Mouse (Mus musculus): ENCODE measurements around the gene Samhd1. TPM values are rescaled to one million over a fixed set of nuclear protein-coding genes. Genes with fewer than 3 reads are reported as not detected.

Gene Samhd1
- polyA plus RNA-seq, 1 experiment, result 82.5 TPM

DNA sequence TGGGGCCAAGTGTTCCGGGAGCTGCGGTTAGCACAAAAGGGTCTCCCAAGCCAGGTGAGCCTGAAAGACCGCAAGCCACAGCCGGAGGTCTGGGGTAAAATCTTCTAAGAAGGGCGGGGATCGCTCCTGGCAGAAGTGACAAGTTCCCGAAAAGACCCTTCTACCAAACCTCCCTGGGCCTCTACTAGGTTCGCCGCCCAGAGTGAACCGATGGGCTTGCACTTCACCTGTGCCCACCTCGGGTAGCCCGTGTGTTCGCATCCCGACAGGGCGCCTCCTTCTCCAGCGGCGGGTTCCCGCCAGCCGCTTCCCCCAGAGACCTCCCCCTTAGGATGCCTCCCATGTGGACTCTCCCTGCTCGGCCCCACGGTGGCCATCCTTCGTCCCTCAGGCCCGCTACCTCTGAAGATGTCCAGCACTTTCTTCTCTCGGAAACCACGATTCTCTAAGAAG, 560 bp downstream of the Samhd1 start:
- peak overlapping the region; percentile 68 for H3K4me3 ChIP-seq (ENCODE audit: low read depth, low read length)
- no peaks in the 10 kb centered on the region for H3K27me3 ChIP-seq (ENCODE audit: control insufficient read depth, insufficient read depth, low read length, poor library complexity, severe bottlenecking)
- no peak for TF ChIP-seq CTCF (IDR thresholded peaks at IDR 0.05; ENCODE audit: low read depth, low read length)
- no peak for TF ChIP-seq EP300 (IDR thresholded peaks at IDR 0.05; ENCODE audit: insufficient read depth, low read depth, low read length)
- no peak for TF ChIP-seq POLR2A (IDR thresholded peaks at IDR 0.05; ENCODE audit: insufficient read depth, low read length)
- peak overlapping the region; percentile 48 for H3K9ac ChIP-seq (ENCODE audit: low read depth, poor library complexity, severe bottlenecking)
- H3K9me3 ChIP-seq (replicated peaks; ENCODE audit: control insufficient read depth, insufficient read depth, low read length, poor library complexity, severe bottlenecking), result no peaks in the 10 kb centered on the region
- H3K36me3 ChIP-seq (ENCODE audit: control insufficient read depth, insufficient read depth, low read length, poor library complexity, severe bottlenecking), result no peaks in the 10 kb centered on the region
- no peak overlapping the region for H3K27ac ChIP-seq (ENCODE audit: insufficient read depth, low read length)
- no peaks in the 10 kb centered on the region for H3K4me1 ChIP-seq (ENCODE audit: control insufficient read depth, insufficient read depth, low read length)

DNA sequence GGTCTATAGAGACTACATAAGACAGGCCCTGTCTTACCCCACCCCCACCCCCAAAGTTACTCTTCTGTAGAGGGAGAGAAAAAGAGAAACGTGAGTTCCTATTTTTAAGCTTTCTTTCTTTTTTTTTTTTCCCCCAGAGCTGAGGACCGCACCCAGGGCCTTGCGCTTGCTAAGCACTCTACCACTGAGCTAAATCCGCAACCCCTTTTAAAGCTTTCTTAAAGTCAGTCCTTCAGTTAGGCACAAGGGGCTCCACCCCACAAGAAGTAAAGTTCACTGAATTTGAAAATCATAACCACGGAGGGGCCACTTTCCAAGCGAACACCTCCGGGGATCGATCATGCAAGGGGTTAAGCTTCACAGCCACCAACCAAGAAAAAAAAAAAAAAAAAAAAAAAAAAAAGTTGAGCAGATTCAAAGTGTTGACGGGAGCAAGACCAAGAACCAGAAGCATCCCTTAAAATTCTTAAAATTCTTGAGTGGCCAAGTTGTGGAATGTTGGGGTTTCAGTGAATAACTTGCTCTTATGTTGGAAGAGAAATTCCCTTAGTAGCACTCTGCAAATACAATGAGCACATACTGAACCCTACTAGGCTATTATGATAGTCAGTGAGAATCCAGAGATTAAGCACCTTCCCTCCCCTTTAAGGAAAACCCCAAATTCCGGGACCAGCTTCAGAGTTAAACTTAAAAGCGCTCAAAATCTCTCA, 1.1 kb downstream of the Samhd1 start:
- Histone ChIP-seq H3K27ac (ENCODE audit: insufficient read depth, low read length) (no peak overlapping the region), H3K9me3 (replicated peaks; ENCODE audit: control insufficient read depth, insufficient read depth, low read length, poor library complexity, severe bottlenecking) (no peaks in the 10 kb centered on the region), H3K36me3 (ENCODE audit: control insufficient read depth, insufficient read depth, low read length, poor library complexity, severe bottlenecking) (no peaks in the 10 kb centered on the region), H3K9ac (ENCODE audit: low read depth, poor library complexity, severe bottlenecking) (peak overlapping the region; percentile 48), H3K4me3 (ENCODE audit: low read depth, low read length) (peak overlapping the region; percentile 68), H3K4me1 (ENCODE audit: control insufficient read depth, insufficient read depth, low read length) (no peaks in the 10 kb centered on the region), H3K27me3 (ENCODE audit: control insufficient read depth, insufficient read depth, low read length, poor library complexity, severe bottlenecking) (no peaks in the 10 kb centered on the region)
- TF ChIP-seq EP300 (IDR thresholded peaks at IDR 0.05; ENCODE audit: insufficient read depth, low read depth, low read length) (no peak), CTCF (IDR thresholded peaks at IDR 0.05; ENCODE audit: low read depth, low read length) (no peak), POLR2A (IDR thresholded peaks at IDR 0.05; ENCODE audit: insufficient read depth, low read length) (no peak)

DNA sequence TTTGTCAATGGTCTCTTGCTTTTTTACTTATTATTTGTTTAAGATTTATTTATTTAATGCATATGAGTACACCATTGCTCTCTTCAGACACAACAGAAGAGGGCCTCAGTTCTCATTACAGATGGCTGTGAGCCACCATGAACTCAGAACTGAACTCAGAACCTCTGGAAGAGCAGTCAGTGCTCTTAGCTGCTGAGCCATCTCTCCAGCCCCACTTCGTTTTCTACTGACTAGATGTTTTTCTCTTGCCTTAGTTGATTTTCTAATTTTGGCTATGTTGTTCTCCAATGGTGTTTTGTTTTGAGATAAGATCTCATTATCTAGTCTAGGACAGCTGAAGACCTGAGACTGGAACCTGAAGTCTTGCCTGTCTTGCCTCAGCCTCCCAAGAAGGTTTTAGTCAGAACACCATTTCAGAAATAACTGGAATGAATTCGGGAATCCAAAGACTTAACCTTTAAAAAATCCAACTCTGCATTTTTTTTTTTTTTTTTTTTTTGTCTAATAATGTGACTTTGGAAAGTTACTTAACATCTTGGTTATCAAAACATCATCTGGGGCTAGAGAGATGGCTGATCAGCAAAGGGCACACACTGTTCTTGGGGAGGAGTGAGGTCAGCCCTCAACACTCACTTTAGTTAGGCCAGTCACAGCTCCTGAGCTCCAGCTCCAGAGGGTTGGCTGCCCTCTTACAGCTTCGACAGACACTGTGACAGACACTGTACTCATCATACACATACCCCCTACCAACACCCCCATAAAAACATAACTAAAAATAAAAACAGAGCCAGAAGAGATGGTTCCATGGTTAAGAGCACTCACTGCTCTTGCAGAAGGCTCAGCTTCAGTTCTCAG, 2.2 kb downstream of the Samhd1 start:
- H3K9ac ChIP-seq (ENCODE audit: low read depth, poor library complexity, severe bottlenecking), result no peak overlapping the region
- H3K4me1 ChIP-seq (ENCODE audit: control insufficient read depth, insufficient read depth, low read length), result no peaks in the 10 kb centered on the region
- TF ChIP-seq POLR2A (IDR thresholded peaks at IDR 0.05; ENCODE audit: insufficient read depth, low read length) (no peak), CTCF (IDR thresholded peaks at IDR 0.05; ENCODE audit: low read depth, low read length) (no peak), EP300 (IDR thresholded peaks at IDR 0.05; ENCODE audit: insufficient read depth, low read depth, low read length) (no peak)
- H3K27ac ChIP-seq (ENCODE audit: insufficient read depth, low read length), result no peak overlapping the region
- no peaks in the 10 kb centered on the region for H3K36me3 ChIP-seq (ENCODE audit: control insufficient read depth, insufficient read depth, low read length, poor library complexity, severe bottlenecking)
- no peak overlapping the region for H3K4me3 ChIP-seq (ENCODE audit: low read depth, low read length)
- H3K27me3 ChIP-seq (ENCODE audit: control insufficient read depth, insufficient read depth, low read length, poor library complexity, severe bottlenecking), result no peaks in the 10 kb centered on the region
- no peaks in the 10 kb centered on the region for H3K9me3 ChIP-seq (replicated peaks; ENCODE audit: control insufficient read depth, insufficient read depth, low read length, poor library complexity, severe bottlenecking)

DNA sequence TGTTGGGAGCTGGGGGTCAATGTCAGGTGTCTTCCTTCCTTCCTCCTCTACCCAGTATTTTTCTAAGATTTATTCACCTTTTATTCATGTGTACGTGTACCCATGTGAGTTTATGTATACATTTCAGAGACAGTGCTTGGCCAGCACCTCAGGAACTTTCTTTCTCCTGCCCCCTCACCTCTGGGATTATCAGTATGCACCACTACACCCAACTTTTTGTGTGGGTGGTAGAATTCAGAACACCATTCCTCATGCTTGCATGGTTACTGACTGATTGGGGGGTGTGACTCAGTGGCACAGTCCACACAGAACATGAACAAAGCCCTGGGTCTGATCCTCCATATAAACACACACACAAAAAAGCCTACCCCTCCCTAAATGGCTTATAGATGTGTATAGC, 3.0 kb downstream of the Samhd1 start:
- no peak overlapping the region for H3K4me3 ChIP-seq (ENCODE audit: low read depth, low read length)
- TF ChIP-seq POLR2A (IDR thresholded peaks at IDR 0.05; ENCODE audit: insufficient read depth, low read length) (no peak), EP300 (IDR thresholded peaks at IDR 0.05; ENCODE audit: insufficient read depth, low read depth, low read length) (no peak), CTCF (IDR thresholded peaks at IDR 0.05; ENCODE audit: low read depth, low read length) (no peak)

DNA sequence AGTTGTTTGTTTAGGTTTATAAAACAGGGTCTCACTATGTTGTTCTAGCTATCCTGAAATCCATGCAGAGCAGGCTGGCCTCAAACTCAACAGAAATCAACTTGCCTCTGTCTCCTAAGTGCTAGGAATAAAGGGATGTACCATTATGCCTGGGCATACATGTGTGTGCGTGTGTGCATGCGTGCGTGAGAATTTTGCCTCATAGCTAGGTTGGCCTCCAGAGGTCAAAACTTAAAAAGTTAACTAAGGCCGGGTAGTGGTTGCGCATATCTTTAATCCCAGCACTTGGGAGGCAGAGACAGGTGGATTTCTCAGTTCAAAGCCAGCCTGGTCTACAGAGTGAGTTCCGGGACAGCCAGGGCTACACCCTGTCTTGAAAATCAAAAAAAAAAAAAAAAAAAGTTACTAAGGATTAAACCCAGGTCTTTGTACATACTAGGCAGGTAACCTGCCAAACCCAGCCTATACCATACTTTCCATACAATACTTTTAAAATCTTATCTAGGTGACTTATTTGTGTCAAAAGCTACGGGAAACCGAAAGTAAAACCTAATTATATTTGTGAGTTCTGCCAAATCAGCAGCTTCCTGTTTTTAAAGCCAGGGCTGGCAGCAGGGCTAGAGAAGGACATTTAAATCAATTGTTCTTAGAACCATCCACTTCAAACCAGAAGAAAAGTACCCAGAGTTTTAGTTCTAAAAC, 4.1 kb downstream of the Samhd1 start:
- TF ChIP-seq EP300 (IDR thresholded peaks at IDR 0.05; ENCODE audit: insufficient read depth, low read depth, low read length), result no peak
- Histone ChIP-seq H3K27ac (ENCODE audit: insufficient read depth, low read length) (no peak overlapping the region), H3K9ac (ENCODE audit: low read depth, poor library complexity, severe bottlenecking) (no peak overlapping the region), H3K9me3 (replicated peaks; ENCODE audit: control insufficient read depth, insufficient read depth, low read length, poor library complexity, severe bottlenecking) (no peaks in the 10 kb centered on the region), H3K4me1 (ENCODE audit: control insufficient read depth, insufficient read depth, low read length) (no peaks in the 10 kb centered on the region), H3K4me3 (ENCODE audit: low read depth, low read length) (no peak overlapping the region), H3K27me3 (ENCODE audit: control insufficient read depth, insufficient read depth, low read length, poor library complexity, severe bottlenecking) (no peaks in the 10 kb centered on the region), H3K36me3 (ENCODE audit: control insufficient read depth, insufficient read depth, low read length, poor library complexity, severe bottlenecking) (no peaks in the 10 kb centered on the region)

More for the DNA sequence above, 3.0 kb downstream of the Samhd1 start:
- Histone ChIP-seq H3K9me3 (replicated peaks; ENCODE audit: control insufficient read depth, insufficient read depth, low read length, poor library complexity, severe bottlenecking) (no peaks in the 10 kb centered on the region), H3K27ac (ENCODE audit: insufficient read depth, low read length) (no peak overlapping the region), H3K4me1 (ENCODE audit: control insufficient read depth, insufficient read depth, low read length) (no peaks in the 10 kb centered on the region), H3K36me3 (ENCODE audit: control insufficient read depth, insufficient read depth, low read length, poor library complexity, severe bottlenecking) (no peaks in the 10 kb centered on the region), H3K9ac (ENCODE audit: low read depth, poor library complexity, severe bottlenecking) (no peak overlapping the region), H3K27me3 (ENCODE audit: control insufficient read depth, insufficient read depth, low read length, poor library complexity, severe bottlenecking) (no peaks in the 10 kb centered on the region)
